Mouse (Mus musculus): Measurements from ENCODE around the gene Rusc2. TPM values are rescaled to one million over a fixed set of nuclear protein-coding genes. Genes with fewer than 3 reads are reported as not detected.
A peak's percentile ranks its signal among the peaks of the same experiment; 100 is the strongest.

The Rusc2 gene
- total RNA-seq, 1 experiment from 2014 or later: 38.6 TPM

- DNase-seq: no peak
These were observed 2.8 kb downstream of the Rusc2 start for GRCm38 (mm10) chr4:43384541-43384940.

- DNase-seq: no peak
These were observed 5.2 kb downstream of the Rusc2 start for GRCm38 (mm10) chr4:43386932-43387331.

- no peak for DNase-seq
These were observed 7.6 kb downstream of the Rusc2 start for GRCm38 (mm10) chr4:43389390-43389789.

- no peak for DNase-seq
These were observed 8.2 kb downstream of the Rusc2 start for GRCm38 (mm10) chr4:43389845-43390440.

GRCm38 (mm10) chr4:43391521-43392050 is 9.8 kb downstream of the Rusc2 start:
- no peak for DNase-seq

- DNase-seq: peak; percentile 61
These were observed 12.6 kb downstream of the Rusc2 start for GRCm38 (mm10) chr4:43394345-43394891.

- no peak for DNase-seq
These were observed 13.4 kb downstream of the Rusc2 start for GRCm38 (mm10) chr4:43395147-43395546.

- no peak for DNase-seq
These were observed 14.1 kb downstream of the Rusc2 start for GRCm38 (mm10) chr4:43395836-43396235.

- DNase-seq: no peak
These were observed 14.6 kb downstream of the Rusc2 start for GRCm38 (mm10) chr4:43396381-43396780.

- DNase-seq: no peak
These were observed 16.2 kb downstream of the Rusc2 start for GRCm38 (mm10) chr4:43398014-43398413.

- DNase-seq: peak; percentile 78
These were observed 17.1 kb downstream of the Rusc2 start for GRCm38 (mm10) chr4:43398829-43399331.

GRCm38 (mm10) chr4:43399391-43400131 is 17.8 kb downstream of the Rusc2 start:
- DNase-seq: no peak

GRCm38 (mm10) chr4:43400976-43401375 is 19.2 kb downstream of the Rusc2 start:
- DNase-seq: no peak

GRCm38 (mm10) chr4:43401486-43401885 is 19.7 kb downstream of the Rusc2 start:
- no peak for DNase-seq

GRCm38 (mm10) chr4:43402212-43402611 is 20.4 kb downstream of the Rusc2 start:
- peak; percentile 40 for DNase-seq

- no peak for DNase-seq
These were observed 22.9 kb downstream of the Rusc2 start for GRCm38 (mm10) chr4:43404697-43405096.

- DNase-seq: peak; percentile 73
These were observed 24.6 kb downstream of the Rusc2 start for GRCm38 (mm10) chr4:43406162-43406971.

GRCm38 (mm10) chr4:43407071-43407920 is 25.5 kb downstream of the Rusc2 start:
- no peak for DNase-seq

GRCm38 (mm10) chr4:43414761-43415160 is 33.0 kb downstream of the Rusc2 start:
- no peak for DNase-seq

GRCm38 (mm10) chr4:43415221-43416070 is 33.7 kb downstream of the Rusc2 start:
- no peak for DNase-seq
